11 mouse cellular contexts compared by ENCODE assay signal in the genomic region with DNA sequence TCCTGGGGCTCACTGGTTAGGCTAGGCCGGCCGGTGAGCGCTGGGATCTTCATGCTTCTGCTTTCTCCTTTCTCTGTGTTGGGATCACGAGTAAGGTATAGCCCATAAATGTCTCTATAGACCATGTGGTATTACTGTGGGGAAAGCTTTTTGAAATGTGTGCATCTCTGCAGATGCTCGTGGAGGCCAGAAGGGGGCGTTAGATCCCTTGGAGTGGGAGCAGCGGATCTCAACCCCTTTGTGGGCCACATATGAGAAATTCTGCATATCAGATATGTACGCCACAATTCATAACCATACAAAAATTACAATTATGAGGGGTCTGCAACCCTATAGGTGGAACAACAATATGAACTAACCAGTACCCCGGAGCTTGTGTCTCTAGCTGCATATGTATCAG. TPM values are rescaled to one million over a fixed set of nuclear protein-coding genes. Genes with fewer than 3 reads are reported as not detected.
DNase-seq lines count a peak whose midpoint lies in the region; ATAC-seq and TF ChIP-seq lines count a peak whose summit lies in the region.
"Had no signal": no experiment of that assay in that cellular context is flagged by ENCODE, and none has a peak within 500 bp of the region (broad histone marks: within the 10 kb centered on the region; RNA-seq: fewer than 3 reads in every experiment).

No protein-coding gene starts in this region.

- no peak overlapping the region for H3K4me2 ChIP-seq in embryonic facial prominence, embryonic 11.5 days (ENCODE audit: low read depth, low read length)
- H3K4me2 ChIP-seq: limb, embryonic 13.5 days had no signal

- H3K36me3 ChIP-seq in embryonic facial prominence, embryonic 11.5 days (replicated peaks; ENCODE audit: control insufficient read depth, insufficient read depth, low read depth, low read length): no peaks in the 10 kb centered on the region
- no peaks in the 10 kb centered on the region for H3K36me3 ChIP-seq in embryonic facial prominence, embryonic 10.5 days (replicated peaks)
- H3K36me3 ChIP-seq in liver, adult 2 months (ENCODE audit: control insufficient read depth, insufficient read depth, low read length): no peaks in the 10 kb centered on the region
- H3K36me3 ChIP-seq in E14TG2a.4 (ENCODE audit: insufficient read depth, low read length): no peaks in the 10 kb centered on the region
- H3K36me3 ChIP-seq: heart, embryonic 10.5 days; limb, embryonic 13.5 days had no signal

- peak; percentile 61 for TF ChIP-seq CTCF in liver, adult 2 months (IDR thresholded peaks at IDR 0.05; ENCODE audit: low read depth, low read length)
- TF ChIP-seq CTCF in E14TG2a.4 (conservative IDR thresholded peaks at IDR 0.05; ENCODE audit: low read length): peak; percentile 72
- TF ChIP-seq CTCF in embryonic fibroblast, embryonic 13.5 days (IDR thresholded peaks at IDR 0.05; ENCODE audit: borderline replicate concordance, insufficient read depth, low read length): peak; percentile 56

- H3K4me3 ChIP-seq in embryonic facial prominence, embryonic 11.5 days (ENCODE audit: low read depth, low read length): no peak overlapping the region
- no peak overlapping the region for H3K4me3 ChIP-seq in embryonic facial prominence, embryonic 10.5 days
- H3K4me3 ChIP-seq in liver, adult 2 months (ENCODE audit: insufficient read depth, low read depth, low read length): no peak overlapping the region
- no peak overlapping the region for H3K4me3 ChIP-seq in E14TG2a.4 (replicated peaks; ENCODE audit: low read length)
- no peak overlapping the region for H3K4me3 ChIP-seq in embryonic fibroblast, embryonic 13.5 days (ENCODE audit: insufficient read depth, low read length)
- H3K4me3 ChIP-seq: heart, embryonic 10.5 days; limb, embryonic 13.5 days had no signal

- no peak for ATAC-seq in embryonic facial prominence, embryonic 11.5 days (replicated peaks; ENCODE audit: insufficient number of reproducible peaks, low FRiP score, low TSS enrichment, low read depth)

- H3K9me3 ChIP-seq in embryonic facial prominence, embryonic 11.5 days (replicated peaks; ENCODE audit: control insufficient read depth, low read length): no peaks in the 10 kb centered on the region
- no peaks in the 10 kb centered on the region for H3K9me3 ChIP-seq in embryonic facial prominence, embryonic 10.5 days
- H3K9me3 ChIP-seq in E14TG2a.4 (ENCODE audit: low read length): no peaks in the 10 kb centered on the region
- H3K9me3 ChIP-seq: heart, embryonic 10.5 days; limb, embryonic 13.5 days had no signal

- no peaks in the 10 kb centered on the region for H3K27me3 ChIP-seq in embryonic facial prominence, embryonic 11.5 days (ENCODE audit: control insufficient read depth, insufficient read depth, low read length)
- H3K27me3 ChIP-seq in embryonic facial prominence, embryonic 10.5 days (replicated peaks; ENCODE audit: low read depth, poor library complexity, severe bottlenecking): peaks cover 16% of the 10 kb centered on the region
- no peaks in the 10 kb centered on the region for H3K27me3 ChIP-seq in liver, adult 2 months (ENCODE audit: control insufficient read depth, insufficient read depth, low read length)
- H3K27me3 ChIP-seq in E14TG2a.4 (ENCODE audit: insufficient read depth, low read length): peaks cover 33% of the 10 kb centered on the region
- H3K27me3 ChIP-seq: limb, embryonic 13.5 days had no signal

- no peak overlapping the region for H3K27ac ChIP-seq in embryonic facial prominence, embryonic 11.5 days (replicated peaks; ENCODE audit: low read depth, low read length)
- H3K27ac ChIP-seq in embryonic facial prominence, embryonic 10.5 days (replicated peaks): no peak overlapping the region
- H3K27ac ChIP-seq in liver, adult 2 months (replicated peaks; ENCODE audit: insufficient read depth, low read depth, low read length): no peak overlapping the region
- no peak overlapping the region for H3K27ac ChIP-seq in embryonic fibroblast, embryonic 13.5 days (ENCODE audit: insufficient read depth, low read length)
- H3K27ac ChIP-seq: heart, embryonic 10.5 days; limb, embryonic 13.5 days had no signal

- WGBS in embryonic facial prominence, embryonic 11.5 days: 52% methylated on average over 9 of the region's 9 CpGs
- WGBS in embryonic facial prominence, embryonic 10.5 days: 54% methylated on average over 9 of the region's 9 CpGs
- WGBS in liver, adult 2 months: 65% methylated on average over 9 of the region's 9 CpGs

- no peaks in the 10 kb centered on the region for H3K79me2 ChIP-seq in liver, adult 2 months (ENCODE audit: control insufficient read depth, insufficient read depth, low read length)

- no peak overlapping the region for H3K9ac ChIP-seq in embryonic facial prominence, embryonic 11.5 days (replicated peaks; ENCODE audit: low read length)
- no peak overlapping the region for H3K9ac ChIP-seq in liver, adult 2 months (ENCODE audit: low read depth, low read length)
- H3K9ac ChIP-seq: limb, embryonic 13.5 days had no signal

- no peaks in the 10 kb centered on the region for H3K4me1 ChIP-seq in embryonic facial prominence, embryonic 11.5 days (ENCODE audit: control insufficient read depth, insufficient read depth, low read length)
- peaks cover 11% of the 10 kb centered on the region for H3K4me1 ChIP-seq in embryonic facial prominence, embryonic 10.5 days
- peaks cover 2% of the 10 kb centered on the region; the same call in 1 of the 2 replicates for H3K4me1 ChIP-seq in liver, adult 2 months (ENCODE audit: control insufficient read depth, insufficient read depth, low read length)
- peaks cover 24% of the 10 kb centered on the region for H3K4me1 ChIP-seq in E14TG2a.4 (replicated peaks; ENCODE audit: low read depth, low read length)
- H3K4me1 ChIP-seq in embryonic fibroblast, embryonic 13.5 days (ENCODE audit: control insufficient read depth, insufficient read depth, low read length): 0 out of 2 replicates have a peak, but pooled peaks cover 2% of the 10 kb centered on the region

- peak; percentile 58 for DNase-seq in embryonic facial prominence, embryonic 11.5 days (ENCODE audit: low spot score)
- DNase-seq in embryonic facial prominence, embryonic 10.5 days (ENCODE audit: low spot score): no peak
- no peak for DNase-seq in liver, adult 2 months (ENCODE audit: extremely low read depth, low read depth, low spot score)
- DNase-seq in liver: no peak
- DNase-seq in layer of hippocampus, adult 9-10 months (ENCODE audit: low spot score): no peak
- DNase-seq in gastrocnemius, adult 18-20 months (ENCODE audit: low spot score): no peak
- DNase-seq: kidney, adult 9 months had no signal

- no peak for TF ChIP-seq POLR2A in liver, adult 2 months (IDR thresholded peaks at IDR 0.05; ENCODE audit: extremely low read depth, insufficient read depth, low read length)
- TF ChIP-seq POLR2A in embryonic fibroblast, embryonic 13.5 days (IDR thresholded peaks at IDR 0.05; ENCODE audit: low read depth, low read length): no peak

RNA-seq across cellular contexts. Expression of gene Afap1, which starts 4.2 kb away (rescaled TPM):
- polyA plus RNA-seq in embryonic facial prominence, embryonic 11.5 days (2014; fragmentation: Nextera tagmentation; extraction: Ambion mirVana): 19.8 and 20.5 TPM in 2 replicates
- polyA plus RNA-seq in embryonic facial prominence, embryonic 10.5 days (2016; fragmentation: Nextera tagmentation; extraction: Ambion mirVana): 26.6 and 26.8 TPM in 2 replicates
- 0.55 and 1.1 TPM in 2 replicates for total RNA-seq in liver, adult 2 months (2014; rRNA removed)
- polyA plus RNA-seq in liver, adult 2 months (2012; rRNA removed): 0.46 and 0.73 TPM in 2 replicates
- polyA plus RNA-seq in embryonic fibroblast, embryonic 13.5 days (2011; ENCODE audit: insufficient read length, low read depth, missing spikeins): 64.3 and 71.8 TPM in 2 replicates
- 1 to 10 TPM; 5.8 to 7.8 TPM for total RNA-seq in gastrocnemius, adult 18-20 months (2021)

Comparison
In these comparisons a context has a peak if more than half of its experiments do, and no peak if none do; other contexts are left out.
1. RNA of gene Afap1, which starts 4.2 kb away (polyA plus RNA-seq): 64.3 to 71.8 TPM in embryonic fibroblast, embryonic 13.5 days, 26.6 to 26.8 TPM in embryonic facial prominence, embryonic 10.5 days and 19.8 to 20.5 TPM in embryonic facial prominence, embryonic 11.5 days; 0.46 to 0.73 TPM in liver, adult 2 months; every median in the first group is over 10 times any median in the second.
2. Peak in every context shown above with its lines, with median percentiles within 50 percentile points of each other: CTCF ChIP-seq.